Mouse (Mus musculus) frontal cortex, postnatal 10 days (tissue): ENCODE results near the gene Pde4c.

Experiments
- DNase-seq, 2 experiments: peaks; one replicate each; pipeline ENCODE4 v3.0.0; 2022; ENCODE audit warnings: low spot score in 2 of 2, mixed read lengths in 1 of 2

Pde4c gene

GRCm38 (mm10) chr8:70697366-70698250 is 25.9 kb upstream of the Pde4c start:
- no peak for DNase-seq

- peak; percentile 97 to 99 for DNase-seq
These were observed 25.0 kb upstream of the Pde4c start, which contains the start of gene Jund for GRCm38 (mm10) chr8:70698310-70699109. Jund (plus strand) TSS chr8:70698949.

GRCm38 (mm10) chr8:70699116-70699833 is 24.2 kb upstream of the Pde4c start:
- DNase-seq, result no peak

- peak; percentile 80 to 81 for DNase-seq
These were observed 23.5 kb upstream of the Pde4c start for GRCm38 (mm10) chr8:70699834-70700554.

GRCm38 (mm10) chr8:70700555-70700922 is 23.0 kb upstream of the Pde4c start:
- DNase-seq, result peak; percentile 83 to 84

- no peak for DNase-seq
These were observed 22.2 kb upstream of the Pde4c start for GRCm38 (mm10) chr8:70701048-70701981.

- DNase-seq, result no peak
These were observed 21.3 kb upstream of the Pde4c start for GRCm38 (mm10) chr8:70701982-70702841.

- DNase-seq, result no peak
These were observed 20.7 kb upstream of the Pde4c start for GRCm38 (mm10) chr8:70702842-70703182.

GRCm38 (mm10) chr8:70703287-70703686 is 20.2 kb upstream of the Pde4c start, which contains the start of gene Iqcn:
Iqcn (plus strand) TSS chr8:70703457.
- no peak for DNase-seq

- DNase-seq, result no peak
These were observed 15.2 kb upstream of the Pde4c start for GRCm38 (mm10) chr8:70708281-70708680.

- DNase-seq, result no peak
These were observed 13.7 kb upstream of the Pde4c start for GRCm38 (mm10) chr8:70709794-70710193.

GRCm38 (mm10) chr8:70710296-70710695 is 13.2 kb upstream of the Pde4c start:
- no peak for DNase-seq

- DNase-seq, result no peak
These were observed 12.5 kb upstream of the Pde4c start for GRCm38 (mm10) chr8:70711041-70711440.

- no peak for DNase-seq
These were observed 9.5 kb upstream of the Pde4c start for GRCm38 (mm10) chr8:70713991-70714390.

- DNase-seq, result no peak
These were observed 8.4 kb upstream of the Pde4c start for GRCm38 (mm10) chr8:70715086-70715485.

GRCm38 (mm10) chr8:70716521-70717400 is 6.8 kb upstream of the Pde4c start:
- no peak for DNase-seq

- DNase-seq, result no peak
These were observed 5.2 kb upstream of the Pde4c start, which contains the start of gene Gm3336 for GRCm38 (mm10) chr8:70718297-70718696. Gm3336 (plus strand) TSS chr8:70718543.

GRCm38 (mm10) chr8:70719796-70720270 is 3.7 kb upstream of the Pde4c start:
- no peak for DNase-seq
